Mouse (Mus musculus) adrenal gland, adult 10 weeks (tissue): ENCODE measurements around the gene Bclaf1. TPM values are rescaled to one million over a fixed set of nuclear protein-coding genes. Genes with fewer than 3 reads are reported as not detected.

Experiments
- polyA plus RNA-seq: library from polyadenylated mRNA; stranded (reverse); fragments of 350-450 nt; fragmentation: Illumina TruSeq; extraction: RNeasy Lipid Tissue Mini Kit (QIAGEN cat#74804); gene quantifications from one replicate; pipeline ENCODE4 v1.2.3, GENCODE M21; 2014; ENCODE audit warnings: low read depth, low replicate concordance

The Bclaf1 gene
- 209 TPM for polyA plus RNA-seq

DNA sequence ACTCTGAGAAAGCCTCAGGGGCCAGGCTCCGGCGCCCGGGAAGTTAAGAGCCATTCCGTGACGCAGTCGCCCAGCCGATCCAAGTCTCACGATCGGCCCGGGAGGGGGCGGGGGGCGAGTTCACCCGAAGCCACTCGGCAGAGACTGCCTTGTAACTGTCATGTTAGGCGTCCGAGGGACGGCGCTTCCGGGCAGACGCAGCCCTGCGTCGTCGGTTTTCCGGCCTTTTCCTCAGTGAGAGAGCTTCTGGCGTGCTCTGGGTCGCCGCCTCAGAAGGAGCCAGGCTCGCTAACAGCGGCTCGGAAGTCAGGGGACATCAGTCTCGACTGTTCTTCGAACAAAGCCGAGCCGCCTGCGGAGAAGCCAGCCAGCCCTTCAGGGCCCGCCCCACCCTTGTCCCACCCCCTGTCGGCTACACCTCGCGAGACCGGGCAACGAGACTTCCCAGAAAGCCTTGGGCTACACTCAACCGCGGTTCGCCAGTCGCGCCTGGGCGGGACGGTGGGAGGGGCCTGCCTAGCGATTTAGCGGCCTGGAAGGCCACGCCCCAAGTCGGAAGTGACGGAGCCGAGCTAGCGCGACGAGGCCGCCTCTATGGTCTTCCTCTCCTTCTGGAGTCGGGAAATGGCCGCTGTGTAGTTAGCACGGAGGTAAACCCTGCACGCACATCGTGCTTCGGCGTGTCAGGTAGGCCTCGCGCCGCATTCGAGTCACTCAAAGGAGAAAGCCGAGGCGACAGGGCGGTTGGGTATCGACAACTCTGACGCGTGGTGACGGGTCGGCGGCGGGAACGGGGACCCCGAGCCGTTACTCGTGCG, at the start of gene Bclaf1:
Gene Bclaf1, plus strand, starts transcription at position 552 of the 818 bp plus-strand sequence.

DNA sequence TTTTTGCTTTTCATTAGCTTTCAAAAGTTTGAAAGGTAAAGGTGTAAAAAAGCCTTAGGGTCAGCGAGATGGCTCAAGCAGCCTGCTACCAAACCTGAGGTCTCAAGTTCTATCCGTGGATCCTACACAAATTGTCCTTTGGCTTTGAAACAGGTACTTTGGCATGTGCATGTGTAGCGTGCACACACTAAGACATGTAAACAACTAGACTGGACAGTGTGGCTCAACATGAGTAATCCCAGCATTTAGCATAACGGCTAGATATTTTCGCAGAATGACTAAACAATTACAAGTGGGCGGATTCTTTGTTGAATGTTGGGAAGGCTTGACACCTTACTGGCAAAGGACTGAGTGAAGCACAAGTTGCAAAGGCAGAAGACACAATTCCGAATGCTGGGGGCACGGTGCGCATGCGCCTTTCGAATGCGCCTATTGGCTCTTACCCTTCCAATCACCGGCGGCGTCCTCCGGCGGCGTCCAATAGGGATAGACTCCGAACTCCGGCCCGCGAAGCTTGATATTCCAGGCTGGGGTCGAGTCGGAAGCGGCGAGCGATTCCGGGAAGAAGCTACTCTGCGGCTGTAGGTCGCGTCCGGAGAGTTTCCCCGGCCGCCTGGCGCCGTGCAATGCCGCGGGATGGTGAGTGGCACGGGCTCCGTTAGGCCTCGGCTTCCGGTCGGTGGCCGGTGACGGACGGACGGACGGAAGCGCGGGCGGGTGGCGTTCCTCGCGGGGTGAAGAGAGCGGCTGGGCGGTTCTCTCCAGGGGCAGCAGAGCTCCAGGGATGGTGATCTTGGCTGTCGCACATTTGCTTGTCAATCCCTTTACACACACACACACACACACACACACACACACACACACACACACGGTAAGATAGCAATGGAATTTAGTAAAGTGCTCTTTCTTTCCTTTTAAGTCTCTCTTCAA, 35.3 kb downstream of the Bclaf1 start, which contains the start of gene Mtfr2:
Gene Mtfr2, plus strand, starts transcription at position 486 of the 930 bp plus-strand sequence.

Other genes with a start within 250 kb of the Bclaf1 start
- 13.1 TPM for gene Map7, start 164.0 kb upstream of the Bclaf1 start, polyA plus RNA-seq
- gene Mtfr2, start 35.3 kb downstream of the Bclaf1 start, polyA plus RNA-seq, result 1.0 TPM